Mouse (Mus musculus) cortical plate, adult 2 months (tissue): Measurements from ENCODE around the gene Cdc42ep4.

ENCODE experiments used
- CTCF ChIP-seq: fragments of 200-500 bp; IDR thresholded peaks from 2 replicates; pipeline ENCODE4 v1.5.1; 2011; ENCODE audit warnings: mild to moderate bottlenecking, control low read depth, low read length; ENCODE audit not compliant: insufficient read depth; ENCODE audit errors: extremely low read depth
- POLR2A ChIP-seq: fragments of 200-500 bp; IDR thresholded peaks from 2 replicates; pipeline ENCODE4 v1.6.1; 2011; ENCODE audit warnings: mild to moderate bottlenecking, low read length, control low read depth; ENCODE audit not compliant: insufficient read depth; ENCODE audit errors: extremely low read depth

GRCm38 (mm10) chr11:113683957-113684706 lies 67.5 kb downstream of the Cdc42ep4 start, which contains the start of the genes Fam104a and D11Wsu47e:
- peak; percentile 80 for TF ChIP-seq POLR2A
- no peak for TF ChIP-seq CTCF
